Mouse (Mus musculus) heart, adult 18-20 months (tissue): ENCODE results near the gene Plekho1. TPM values are rescaled to one million over a fixed set of nuclear protein-coding genes. Genes with fewer than 3 reads are reported as not detected.
"Not testable (repeated sequence)": the region's sequence is repeated elsewhere in the genome, so short reads cannot be mapped to it uniquely, and the experiment has no call there.

Source experiments
- DNase-seq, 2 experiments: peaks; one replicate each; pipeline ENCODE4 v3.0.0; 2021 to 2022; ENCODE audit warnings: mixed read lengths in 1 of 2
- total RNA-seq, 2 experiments: library from RNA; stranded (reverse); gene quantifications; 2 replicates each; pipeline ENCODE4 v1.2.3; 2021

Gene Plekho1
- total RNA-seq, 2 experiments from 2014 or later: 64.7 to 68.2 TPM

DNA sequence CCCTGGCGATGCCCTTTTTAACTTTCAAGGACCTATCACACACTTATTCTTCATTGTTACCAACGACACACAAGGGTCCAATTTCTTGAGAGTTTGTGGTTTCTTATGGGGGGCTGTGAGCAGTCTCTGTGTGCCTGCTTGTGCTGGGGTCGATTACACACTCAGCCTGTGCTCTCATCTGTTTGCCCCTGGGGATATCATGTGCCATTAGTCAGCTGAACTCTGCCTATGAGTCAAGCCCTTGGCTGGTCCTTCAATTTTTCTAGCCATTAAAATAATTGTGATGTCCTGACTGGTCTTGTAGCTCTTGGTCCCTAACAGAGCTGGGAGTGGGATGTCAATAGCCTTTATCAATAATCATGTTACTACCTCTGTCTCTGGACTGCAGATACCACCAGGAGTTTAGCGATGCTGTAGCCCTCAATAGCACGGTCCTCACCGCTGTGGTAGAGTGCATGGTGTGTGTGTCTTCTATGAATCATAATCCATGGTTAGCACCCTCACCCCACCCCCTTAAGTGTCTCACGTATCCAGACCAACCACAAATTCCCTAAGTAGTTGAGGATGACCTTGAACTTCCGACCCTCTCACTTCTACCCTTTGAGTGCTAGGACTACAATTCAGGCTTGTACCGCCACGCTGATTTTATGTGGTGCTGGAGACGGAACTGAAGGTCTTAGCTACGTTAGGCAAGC lies 15.4 kb downstream of the Plekho1 start:
- no peak for DNase-seq

DNA sequence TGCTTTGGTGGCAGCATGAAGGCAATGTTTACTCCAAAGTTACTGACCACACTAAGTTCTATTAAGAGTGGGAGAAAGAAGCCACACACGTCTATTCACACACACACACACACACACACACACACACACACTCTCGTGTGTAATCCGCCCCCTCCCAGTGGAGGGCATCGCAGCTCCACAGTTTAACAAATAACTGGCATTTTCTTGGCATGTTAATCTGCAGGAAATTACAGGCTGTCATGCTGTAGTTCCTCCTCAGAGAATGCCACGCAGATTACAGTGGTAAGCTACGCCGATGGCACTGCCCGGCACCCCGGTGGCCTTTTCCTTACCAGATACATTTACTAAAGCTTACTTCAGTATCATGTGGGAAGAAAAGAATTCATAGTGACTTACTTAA lies 17.5 kb downstream of the Plekho1 start:
- no peak for DNase-seq

DNA sequence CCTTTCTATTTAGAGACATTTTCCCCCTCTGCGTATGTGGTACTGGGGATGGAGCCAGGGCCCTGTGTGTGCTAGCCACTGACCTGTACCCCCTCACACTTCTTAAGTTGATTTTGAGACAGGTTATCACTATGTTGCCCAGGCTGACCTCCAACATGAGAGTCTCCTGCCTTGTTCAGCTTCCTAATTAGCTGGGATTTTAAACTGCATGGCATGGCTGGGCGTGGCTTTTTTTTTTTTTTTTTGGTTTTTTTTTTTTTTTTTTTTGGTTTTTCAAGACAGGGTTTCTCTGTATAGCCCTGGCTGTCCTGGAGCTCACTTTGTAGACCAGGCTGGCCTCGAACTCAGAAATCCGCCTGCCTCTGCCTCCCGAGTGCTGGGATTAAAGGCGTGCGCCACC lies 18.2 kb downstream of the Plekho1 start:
- DNase-seq: not testable (repeated sequence)

DNA sequence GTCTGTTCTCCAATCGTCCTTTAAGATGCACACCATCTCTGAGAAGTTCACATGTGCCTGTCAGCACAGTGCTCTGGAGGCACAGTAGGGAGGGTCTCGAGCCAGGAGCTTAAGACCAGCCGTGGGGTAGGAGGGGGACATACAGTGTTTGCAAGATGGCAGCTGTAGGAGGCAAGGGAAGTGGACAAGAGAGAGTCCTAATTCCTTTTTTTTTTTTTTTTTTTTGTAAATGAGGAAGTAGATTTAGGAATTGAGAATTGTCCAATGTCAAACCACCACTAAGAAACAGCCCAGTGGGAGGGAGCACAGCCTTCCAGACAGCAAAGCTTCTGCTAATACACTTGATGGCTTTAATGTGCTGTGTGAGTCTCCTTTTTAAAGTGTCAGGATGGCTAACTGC lies 18.7 kb downstream of the Plekho1 start:
- no peak for DNase-seq

DNA sequence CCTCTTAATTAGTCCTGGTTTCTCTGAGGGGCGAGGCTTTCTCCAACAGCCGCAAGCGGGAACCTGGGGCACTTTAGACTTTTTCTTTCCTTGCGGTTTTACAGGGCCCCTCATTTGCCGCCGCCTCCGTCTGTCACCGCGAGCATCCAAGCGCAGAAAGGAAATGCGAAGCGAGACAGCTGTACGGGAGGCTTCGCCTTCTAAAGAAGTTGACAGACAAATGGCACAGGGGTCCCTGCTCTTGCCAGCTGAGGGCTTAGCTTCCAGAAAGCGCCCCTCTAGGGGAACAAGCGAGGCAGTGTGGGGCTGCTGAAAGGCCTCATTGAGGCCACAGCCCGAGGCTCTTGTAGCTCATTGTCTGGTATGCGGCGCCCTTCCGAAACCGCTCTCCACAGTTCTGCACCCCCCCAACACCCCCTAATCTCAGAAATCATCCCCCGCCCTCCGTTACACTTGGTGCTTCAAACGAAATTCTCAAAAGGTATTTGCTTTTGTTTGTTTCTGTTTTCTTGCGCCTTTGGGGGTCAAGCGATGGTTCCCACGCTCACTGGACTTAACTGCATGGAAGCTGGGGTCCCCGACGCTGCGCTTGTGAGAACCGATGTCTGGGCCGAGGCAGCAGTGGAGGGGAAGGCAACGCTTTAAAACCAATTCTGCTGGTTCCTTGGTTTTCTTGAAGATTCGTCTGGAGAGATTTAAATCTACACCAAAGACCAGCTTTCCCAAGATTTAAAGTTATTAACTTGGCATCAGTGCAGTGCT lies 22.7 kb downstream of the Plekho1 start:
- no peak for DNase-seq

DNA sequence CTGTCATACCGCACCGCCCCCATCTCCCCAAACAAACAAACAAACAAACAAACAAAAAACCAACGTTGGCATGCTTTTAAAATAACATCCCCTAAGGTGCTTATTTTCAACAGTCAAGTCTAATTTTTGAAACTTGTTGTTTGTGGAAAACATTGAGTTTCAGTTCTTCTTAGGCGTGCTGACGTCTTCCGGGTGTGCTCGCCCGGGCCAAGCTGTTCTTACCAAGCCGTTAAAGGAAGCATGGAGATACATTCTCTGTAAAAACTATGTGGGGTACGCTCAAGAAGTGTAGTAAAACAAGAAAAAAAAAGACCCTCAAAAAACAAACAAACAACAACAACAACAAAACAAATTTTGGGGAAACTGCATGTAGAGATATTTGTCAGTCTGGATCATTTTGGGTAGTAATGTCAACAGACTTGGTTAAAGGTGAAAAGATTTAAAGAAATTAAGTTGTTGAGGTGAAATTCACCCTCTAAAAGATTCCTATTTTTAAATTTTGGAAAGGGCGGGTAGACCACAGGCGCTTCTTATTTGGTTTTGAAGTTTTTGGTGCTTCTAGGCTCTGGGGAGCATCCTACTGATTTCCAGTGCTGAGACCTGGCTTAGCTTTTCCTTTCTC lies 23.4 kb downstream of the Plekho1 start:
- peak in 1 of 2 experiments; percentile 47 for DNase-seq

DNA sequence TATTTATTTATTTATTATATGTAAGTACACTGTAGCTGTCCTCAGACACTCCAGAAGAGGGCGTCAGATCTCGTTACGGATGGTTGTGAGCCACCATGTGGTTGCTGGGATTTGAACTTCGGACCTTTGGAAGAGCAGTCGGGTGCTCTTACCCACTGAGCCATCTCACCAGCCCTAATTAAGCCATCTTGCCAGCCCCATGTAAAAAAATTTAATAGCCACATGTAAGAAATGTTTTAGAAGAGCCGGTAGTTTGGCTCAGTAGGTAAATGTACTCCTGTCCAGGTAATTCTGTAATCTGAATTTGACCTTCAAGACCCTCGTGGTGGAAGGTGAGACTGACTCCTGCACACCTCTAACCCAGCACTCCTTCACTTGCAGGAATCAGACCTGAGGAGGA lies 25.1 kb downstream of the Plekho1 start:
- DNase-seq: not testable (repeated sequence)

DNA sequence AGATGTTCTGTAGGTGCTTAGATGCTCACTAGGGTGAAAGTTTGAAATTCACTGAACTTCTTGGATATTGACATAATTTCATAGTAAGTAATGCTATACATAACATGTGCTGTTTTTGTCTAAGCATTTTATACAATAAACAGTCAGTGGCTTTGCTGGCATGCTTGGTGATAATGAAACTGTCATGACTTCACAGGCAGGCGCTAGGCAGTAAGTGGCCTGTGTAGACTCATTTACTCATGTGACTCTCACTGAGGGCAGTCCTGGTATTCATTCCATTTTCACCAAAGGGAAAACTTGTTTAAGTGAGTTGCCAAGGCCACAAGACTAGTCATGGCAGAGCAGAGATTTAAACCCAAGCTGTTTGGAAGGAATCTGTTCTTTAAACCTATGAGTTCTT lies 26.5 kb downstream of the Plekho1 start:
- DNase-seq: no peak

DNA sequence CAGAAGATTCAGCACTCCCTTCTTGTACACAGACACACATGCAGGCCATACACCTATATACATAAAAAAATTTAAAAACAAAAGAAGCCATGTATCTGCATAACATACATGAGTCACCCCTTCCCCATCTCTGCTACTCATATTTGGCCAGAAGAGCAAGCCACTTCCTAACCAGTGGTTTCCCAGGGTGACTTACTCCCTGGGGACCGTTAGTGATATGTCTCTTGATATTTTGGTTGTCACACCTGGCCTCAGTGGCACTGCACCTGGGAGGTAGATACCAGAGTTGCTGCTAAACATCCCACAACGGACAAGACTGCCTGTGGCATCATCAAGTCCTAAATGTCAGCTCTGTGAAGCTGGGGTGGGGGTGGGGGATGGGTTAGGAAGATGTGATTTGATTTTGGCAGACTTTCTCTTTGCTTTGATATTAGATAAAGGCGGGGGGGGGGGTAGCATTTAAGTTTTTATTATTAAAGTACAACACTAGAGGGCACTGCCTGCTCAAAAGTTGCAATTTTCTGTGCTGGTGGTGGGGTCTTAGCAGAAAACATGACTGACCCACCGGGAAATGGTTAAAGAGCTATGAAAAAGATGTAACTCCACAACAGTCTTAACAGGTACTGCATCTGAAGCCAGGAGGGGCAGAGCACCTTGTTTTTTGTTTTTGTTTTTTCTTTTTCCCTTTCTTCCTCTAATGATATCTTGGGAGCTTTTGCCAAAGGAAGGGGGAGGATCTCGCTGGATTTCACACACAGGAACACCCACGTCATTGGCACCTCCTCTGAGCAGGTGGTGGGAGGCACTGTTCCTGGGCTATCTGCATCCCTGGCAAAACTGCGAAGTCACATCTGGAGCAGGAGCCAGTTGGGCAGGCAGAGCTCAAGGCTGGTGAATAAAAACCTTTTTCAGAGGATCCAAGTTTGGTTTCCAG lies 30.0 kb downstream of the Plekho1 start:
- DNase-seq: peak; percentile 51 to 67

DNA sequence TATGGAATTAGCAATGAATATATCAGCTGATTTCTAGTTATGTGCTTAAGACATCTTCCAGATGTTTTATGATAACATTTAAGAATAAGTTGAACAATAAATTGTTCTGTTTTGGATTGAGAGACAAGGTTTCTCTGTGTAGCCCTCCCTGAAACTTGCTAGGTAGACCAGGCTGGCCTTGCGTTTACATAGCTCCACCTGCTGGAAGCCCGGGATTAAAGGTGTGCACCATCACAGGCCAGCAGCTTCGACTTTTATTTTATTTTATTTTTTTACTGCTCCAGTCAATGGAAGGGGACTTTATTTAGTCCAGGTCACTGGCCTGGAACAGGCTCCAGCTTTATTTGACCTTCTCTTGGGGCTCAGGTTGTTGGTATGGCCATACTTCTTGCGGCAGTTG lies 32.1 kb downstream of the Plekho1 start:
- DNase-seq: no peak

DNA sequence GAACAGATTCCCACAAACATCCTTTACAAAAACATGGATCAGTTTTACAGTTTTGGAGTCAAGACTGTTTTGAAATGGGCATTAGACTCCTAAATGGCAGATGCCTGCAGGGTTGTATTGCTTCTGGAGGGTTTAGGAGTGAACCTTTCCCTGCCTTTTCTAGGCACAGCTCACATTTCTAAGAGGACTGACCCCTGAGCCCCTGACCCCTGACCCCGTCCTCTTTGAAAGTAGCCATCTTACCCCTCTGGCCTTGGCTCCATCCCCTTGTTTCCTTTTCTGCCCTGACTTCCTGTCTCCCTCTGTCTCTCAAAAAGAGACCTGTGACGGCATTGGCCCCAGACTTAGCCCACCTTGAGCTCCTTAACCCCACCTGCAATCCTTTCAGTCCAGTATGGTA lies 32.6 kb downstream of the Plekho1 start:
- DNase-seq: no peak

DNA sequence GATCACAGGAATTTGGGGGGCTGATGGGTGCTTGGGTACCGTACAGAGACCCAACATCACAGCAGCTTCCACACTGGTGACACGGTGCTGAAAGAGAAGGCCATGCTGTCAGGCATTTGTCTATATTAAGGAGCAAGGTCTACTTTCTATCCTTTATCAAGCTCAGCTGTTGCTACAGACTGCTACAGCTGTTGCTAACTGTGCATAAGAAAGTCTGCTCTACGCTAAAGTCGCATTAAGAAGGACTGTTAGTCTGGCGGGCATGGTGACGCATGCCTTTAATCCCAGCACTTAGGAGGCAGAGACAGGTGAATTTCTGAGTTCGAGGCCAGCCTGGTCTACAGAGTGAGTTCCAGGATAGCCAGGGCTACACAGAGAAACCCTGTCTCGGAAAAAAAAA lies 33.6 kb downstream of the Plekho1 start:
- DNase-seq: not testable (repeated sequence)

DNA sequence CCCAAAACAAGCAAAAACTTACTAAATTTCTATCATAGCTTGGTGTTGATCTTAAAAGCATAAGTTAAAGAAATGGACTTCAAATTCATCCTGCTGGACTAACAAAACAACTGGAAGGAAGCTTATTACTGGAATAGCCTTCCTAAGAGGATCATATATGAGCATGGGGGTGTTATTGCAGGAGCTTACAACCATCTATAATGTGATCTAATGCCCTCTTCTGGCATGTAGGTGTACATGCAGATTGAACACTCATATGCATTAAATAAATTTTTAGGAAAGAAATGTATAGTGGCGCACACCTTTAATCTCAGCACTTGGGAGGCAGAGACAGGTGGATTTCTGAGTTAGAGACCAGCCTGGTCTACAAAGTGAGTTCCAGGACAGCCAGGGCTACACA lies 36.0 kb downstream of the Plekho1 start:
- no peak for DNase-seq

DNA sequence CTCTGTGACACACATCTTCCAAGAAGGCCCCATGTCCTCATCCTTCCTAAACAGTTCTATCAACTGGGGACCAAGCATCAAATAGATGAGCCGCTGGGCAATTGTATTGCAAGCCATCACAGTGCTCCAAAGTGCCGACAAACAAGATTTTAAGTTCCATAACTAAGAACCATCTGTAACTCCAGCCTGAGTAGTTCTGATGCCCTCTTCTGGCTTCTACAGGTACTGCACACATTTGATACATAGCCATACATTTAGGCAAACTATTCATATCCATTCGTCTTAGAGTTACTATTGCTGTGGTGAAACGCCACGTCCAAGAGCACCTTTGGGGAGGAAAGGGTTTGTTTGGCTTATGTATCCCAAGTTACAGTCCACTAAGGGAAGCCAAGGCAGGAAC lies 36.7 kb downstream of the Plekho1 start:
- no peak for DNase-seq

DNA sequence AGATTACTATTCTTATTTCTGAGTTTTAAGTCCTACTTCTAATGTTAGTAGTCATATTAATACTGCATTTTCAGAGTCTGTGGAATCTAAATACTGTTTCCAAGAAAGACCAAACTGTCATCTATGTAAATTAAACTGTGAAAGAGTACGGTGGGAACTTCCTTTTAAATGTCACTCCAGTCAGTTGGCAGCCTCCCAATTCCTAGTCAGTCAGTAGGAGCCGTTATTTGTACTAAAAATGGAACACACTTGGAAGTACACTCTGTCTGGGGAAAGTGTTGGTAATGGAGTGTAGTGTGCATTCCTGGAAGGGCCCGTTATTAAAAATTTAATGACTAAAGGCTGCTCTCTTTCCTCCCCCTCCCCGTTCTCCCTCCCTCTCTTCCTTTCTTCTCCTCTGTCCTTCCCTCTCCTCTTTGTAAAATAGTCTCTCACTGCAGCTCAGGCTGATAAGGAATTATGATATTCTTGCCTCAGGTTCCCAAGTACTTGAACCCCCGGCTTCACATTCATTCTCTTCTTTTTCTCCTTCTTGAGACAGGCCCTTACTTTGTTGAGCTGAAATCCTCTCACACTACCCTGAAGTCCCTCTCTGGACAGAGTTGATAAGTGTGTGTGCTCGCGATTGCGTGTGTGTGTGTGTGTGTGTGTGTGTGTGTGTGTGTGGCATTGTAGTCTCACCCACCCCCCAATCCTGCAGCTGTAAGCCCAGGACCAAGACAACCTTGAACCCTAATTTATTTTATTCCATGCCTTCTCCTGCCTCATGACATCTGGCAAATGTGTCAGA lies 38.2 kb downstream of the Plekho1 start:
- peak; percentile 76 to 77 for DNase-seq

DNA sequence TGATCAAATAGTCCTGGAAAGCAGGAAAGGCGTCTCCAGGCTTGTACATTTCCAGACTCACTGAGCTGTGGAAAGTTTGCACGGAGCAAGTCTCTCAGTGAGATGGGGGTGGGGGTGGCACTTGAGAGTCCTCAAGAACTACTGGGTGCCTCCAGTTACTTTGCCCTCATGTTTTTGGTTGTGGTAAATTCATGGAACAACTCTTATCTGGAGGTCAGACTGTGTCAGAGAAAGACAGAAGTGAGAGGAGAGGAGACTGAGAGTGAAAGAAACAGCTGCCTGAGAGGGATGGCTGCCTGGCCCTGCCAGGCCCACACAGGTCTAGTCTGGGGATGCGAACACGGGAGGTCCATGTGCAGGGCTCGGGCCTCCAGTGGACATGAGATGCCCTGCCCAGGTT lies 40.5 kb downstream of the Plekho1 start:
- no peak for DNase-seq

DNA sequence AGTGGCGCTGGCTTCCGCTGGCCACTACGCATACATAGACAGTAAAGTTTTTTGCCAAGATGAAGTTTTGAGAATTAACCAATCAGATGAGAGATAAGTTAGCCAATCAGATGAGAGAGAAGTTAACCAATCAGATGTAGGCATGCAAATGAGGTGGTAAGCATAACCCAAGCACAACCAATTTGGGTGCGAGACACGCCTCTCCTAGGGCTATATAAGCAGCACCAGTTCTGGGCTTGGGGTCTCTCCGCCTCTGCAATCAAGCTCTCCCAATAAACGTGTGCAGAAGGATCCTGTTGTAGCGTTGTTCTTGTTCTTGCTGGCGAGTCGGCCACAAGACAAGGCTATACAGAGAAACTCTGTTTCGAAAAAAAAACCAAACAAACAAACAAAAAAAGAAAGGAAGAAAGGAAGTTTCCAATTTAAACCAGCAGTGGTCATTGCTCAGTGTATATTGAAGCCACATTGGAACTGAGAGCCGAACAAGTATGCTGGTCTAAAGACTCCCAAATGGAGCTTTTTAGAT lies 41.1 kb downstream of the Plekho1 start:
- not testable (repeated sequence) for DNase-seq

DNA sequence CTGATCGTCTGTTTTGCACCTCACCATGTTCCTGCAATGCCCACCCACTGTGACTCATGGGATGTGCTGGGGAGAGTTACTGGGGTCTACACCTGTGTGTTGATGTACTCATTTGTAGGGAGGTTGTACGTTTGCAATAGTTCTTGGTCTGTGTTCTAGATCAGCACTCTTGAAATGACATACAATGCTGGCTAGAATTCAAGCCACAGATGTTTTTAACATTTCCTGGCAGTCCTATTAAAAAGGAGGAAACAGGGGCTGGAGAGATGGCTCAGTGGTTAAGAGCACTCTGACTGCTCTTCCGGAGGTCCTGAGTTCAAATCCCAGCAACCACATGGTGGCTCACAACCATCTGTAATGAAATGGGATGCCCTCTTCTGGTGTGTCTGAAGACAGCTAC lies 42.3 kb downstream of the Plekho1 start:
- DNase-seq: peak; percentile 34 to 64

DNA sequence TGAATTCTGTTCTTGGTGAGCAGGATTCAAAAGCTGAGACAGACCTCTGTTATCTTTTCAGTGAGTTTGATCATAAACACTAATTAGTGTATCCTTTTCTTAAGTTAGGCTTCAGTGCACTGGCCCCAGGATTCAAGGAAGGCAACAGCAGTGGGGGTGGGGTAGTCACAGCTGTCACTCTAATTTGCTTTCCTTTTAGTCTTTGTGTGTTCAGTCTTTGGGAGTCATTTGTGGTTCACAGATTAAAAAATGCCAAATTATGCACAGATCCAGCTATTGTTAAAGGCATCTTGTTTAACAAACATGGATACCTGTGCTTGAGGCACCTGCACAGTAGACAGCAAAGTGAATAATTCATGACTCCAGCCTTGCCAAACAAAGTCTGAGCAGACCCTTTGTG lies 42.8 kb downstream of the Plekho1 start:
- DNase-seq: no peak

DNA sequence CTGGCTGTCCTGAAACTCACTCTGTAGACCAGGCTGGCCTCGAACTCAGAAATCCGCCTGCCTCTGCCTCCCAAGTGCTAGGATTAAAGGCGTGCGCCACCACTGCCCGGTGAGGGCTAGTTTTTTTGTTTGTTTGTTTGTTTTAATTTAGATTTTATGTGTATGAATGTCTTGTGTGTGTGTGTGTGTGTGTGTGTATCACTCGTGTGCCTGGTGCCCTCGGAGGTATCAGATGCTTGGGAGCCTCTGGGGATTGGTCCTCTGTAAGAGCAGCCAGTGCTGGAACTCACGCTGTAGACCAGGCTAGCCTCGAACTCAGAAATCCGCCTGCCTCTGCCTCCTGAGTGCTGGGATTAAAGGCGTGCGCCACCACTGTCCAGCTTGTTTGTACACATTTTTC lies 44.2 kb downstream of the Plekho1 start:
- DNase-seq: not testable (repeated sequence)
